Mouse (Mus musculus): ENCODE measurements around the gene Pex26. TPM values are rescaled to one million over a fixed set of nuclear protein-coding genes. Genes with fewer than 3 reads are reported as not detected.

Pex26 gene
- polyA plus RNA-seq, 1 experiment from 2014 or later = 10.9 TPM

GRCm38 (mm10) chr6:121194061-121194955 is 10.8 kb downstream of the Pex26 start:
- H3K4me2 ChIP-seq = no peak overlapping the region
- no peak overlapping the region for H3K9ac ChIP-seq
- peaks cover 3% of the 10 kb centered on the region; the same call in 1 of the 2 replicates for H3K4me1 ChIP-seq
- no peaks in the 10 kb centered on the region for H3K27me3 ChIP-seq
- no peaks in the 10 kb centered on the region for H3K9me3 ChIP-seq
- no peak for ATAC-seq (ENCODE audit: low FRiP score)
- H3K36me3 ChIP-seq (replicated peaks) = peaks cover 36% of the 10 kb centered on the region
- 37% methylated on average over 13 of the region's 13 CpGs for WGBS
- no peak overlapping the region for H3K4me3 ChIP-seq (replicated peaks)
- no peak overlapping the region for H3K27ac ChIP-seq

- peaks cover 30% of the 10 kb centered on the region for H3K36me3 ChIP-seq (replicated peaks)
- WGBS = 87% methylated on average over 14 of the region's 14 CpGs
Measured at GRCm38 (mm10) chr6:121194956-121195731, 11.7 kb downstream of the Pex26 start.

DNA sequence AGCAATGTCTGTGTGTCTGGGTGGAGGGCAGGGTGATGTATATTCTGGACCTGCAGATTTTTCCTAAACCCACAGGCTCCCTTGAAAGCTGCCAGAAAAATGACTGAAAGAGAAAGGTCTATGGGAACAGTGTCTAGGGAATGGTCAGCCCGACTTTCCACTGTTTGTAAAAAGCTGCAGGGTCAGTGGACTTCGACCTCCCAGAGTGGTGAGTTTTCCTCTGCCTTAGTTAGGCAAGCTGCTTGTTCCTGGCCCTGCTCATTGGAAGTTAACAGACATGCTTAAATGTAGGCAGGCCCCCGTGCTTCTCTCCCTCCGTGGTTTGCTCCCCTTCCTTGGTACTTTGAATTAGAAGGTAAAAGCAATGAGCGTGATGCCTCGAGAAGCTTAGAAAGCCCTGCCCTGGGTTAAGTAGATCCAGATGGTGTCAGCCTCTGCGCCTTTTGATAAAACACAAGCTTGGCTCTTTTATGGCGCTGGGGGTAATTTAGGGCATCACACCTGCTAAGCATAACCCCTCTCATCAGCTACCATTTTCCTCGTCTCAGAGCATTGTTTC is 14.4 kb downstream of the Pex26 start:
- H3K27ac ChIP-seq = no peak overlapping the region
- H3K36me3 ChIP-seq (replicated peaks) = peaks cover 20% of the 10 kb centered on the region
- no peak overlapping the region for H3K4me2 ChIP-seq
- H3K9me3 ChIP-seq = no peaks in the 10 kb centered on the region
- no peak for ATAC-seq (ENCODE audit: low FRiP score)
- no peaks in the 10 kb centered on the region for H3K27me3 ChIP-seq
- H3K4me3 ChIP-seq (replicated peaks) = no peak overlapping the region
- WGBS = 67% methylated on average over 9 of the region's 9 CpGs
- no peak overlapping the region for H3K9ac ChIP-seq
- peaks cover 3% of the 10 kb centered on the region; the same call in 1 of the 2 replicates for H3K4me1 ChIP-seq

More at GRCm38 (mm10) chr6:121194956-121195731, 11.7 kb downstream of the Pex26 start:
- H3K9me3 ChIP-seq = no peaks in the 10 kb centered on the region
- H3K4me3 ChIP-seq (replicated peaks) = no peak overlapping the region
- peaks cover 3% of the 10 kb centered on the region; the same call in 1 of the 2 replicates for H3K4me1 ChIP-seq
- no peak for ATAC-seq (ENCODE audit: low FRiP score)
- H3K27ac ChIP-seq = no peak overlapping the region
- H3K9ac ChIP-seq = no peak overlapping the region
- H3K27me3 ChIP-seq = no peaks in the 10 kb centered on the region
- no peak overlapping the region for H3K4me2 ChIP-seq

GRCm38 (mm10) chr6:121200458-121200857 is 17.0 kb downstream of the Pex26 start:
- Histone ChIP-seq H3K4me1 (no peaks in the 10 kb centered on the region), H3K4me2 (no peak overlapping the region), H3K4me3 (replicated peaks) (no peak overlapping the region), H3K36me3 (replicated peaks) (0 out of 2 replicates have a peak, but pooled peaks cover 4% of the 10 kb centered on the region), H3K9ac (no peak overlapping the region), H3K9me3 (no peaks in the 10 kb centered on the region), H3K27ac (no peak overlapping the region), H3K27me3 (no peaks in the 10 kb centered on the region)
- 100% methylated on average over 3 of the region's 4 CpGs for WGBS
- ATAC-seq (ENCODE audit: low FRiP score) = no peak

DNA sequence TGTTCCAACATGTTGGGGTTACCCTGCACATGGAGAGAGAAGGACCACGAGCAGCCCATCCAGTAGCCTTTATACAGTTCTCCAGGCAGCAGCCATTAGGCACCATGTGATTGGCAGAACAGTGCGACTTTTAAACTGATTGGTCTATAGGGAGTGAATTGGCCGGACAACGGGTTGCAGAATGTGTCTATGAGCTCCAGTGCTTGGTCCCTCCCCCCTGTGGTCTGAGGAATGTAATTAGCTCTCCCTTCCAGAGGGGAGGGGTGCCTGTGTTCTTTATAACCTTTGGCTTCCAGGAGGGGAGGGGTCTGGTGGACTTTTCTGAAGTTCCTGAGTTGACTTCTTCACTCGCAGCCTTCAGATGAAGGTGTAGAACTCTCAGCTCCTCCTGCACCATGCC is 18.6 kb downstream of the Pex26 start:
- Histone ChIP-seq H3K27me3 (no peaks in the 10 kb centered on the region), H3K36me3 (replicated peaks) (0 out of 2 replicates have a peak, but pooled peaks cover under 1% of the 10 kb centered on the region), H3K9ac (no peak overlapping the region), H3K4me3 (replicated peaks) (no peak overlapping the region), H3K4me2 (no peak overlapping the region), H3K4me1 (no peaks in the 10 kb centered on the region), H3K9me3 (no peaks in the 10 kb centered on the region), H3K27ac (no peak overlapping the region)
- no peak for ATAC-seq (ENCODE audit: low FRiP score)
- 83% methylated on average over 5 of the region's 5 CpGs for WGBS

DNA sequence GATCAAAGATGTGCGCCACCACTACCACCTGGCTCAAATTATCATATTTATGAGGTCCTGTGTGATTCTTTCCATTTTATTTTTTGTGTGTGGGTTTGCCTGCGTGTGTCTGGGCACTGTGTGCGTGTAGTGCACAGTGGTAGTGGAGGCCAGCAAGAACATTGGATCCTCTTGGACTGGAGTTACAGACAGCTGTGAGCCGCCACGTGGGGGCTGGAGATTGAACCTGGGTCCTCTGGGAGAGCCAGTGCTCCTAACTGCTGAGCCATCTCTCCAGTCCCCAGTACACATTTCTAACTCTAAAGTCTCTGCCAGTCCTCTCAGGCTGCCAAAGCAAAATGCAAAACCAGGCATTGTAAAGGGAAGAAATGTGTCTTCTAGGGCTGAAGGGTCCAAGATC is 23.0 kb downstream of the Pex26 start:
- Histone ChIP-seq H3K4me1 (peaks cover 14% of the 10 kb centered on the region), H3K9me3 (no peaks in the 10 kb centered on the region), H3K27ac (no peak overlapping the region), H3K36me3 (replicated peaks) (no peaks in the 10 kb centered on the region), H3K9ac (no peak overlapping the region), H3K4me2 (no peak overlapping the region), H3K27me3 (peaks cover 24% of the 10 kb centered on the region), H3K4me3 (replicated peaks) (no peak overlapping the region)
- 81% methylated on average over 5 of the region's 5 CpGs for WGBS
- no peak for ATAC-seq (ENCODE audit: low FRiP score)

GRCm38 (mm10) chr6:121209584-121209983 is 26.1 kb downstream of the Pex26 start:
- H3K27me3 ChIP-seq = peaks cover 36% of the 10 kb centered on the region

GRCm38 (mm10) chr6:121210149-121210925 is 26.9 kb downstream of the Pex26 start, which contains the start of gene Tuba8:
Tuba8 (plus strand) TSS chr6:121210696.
- peak within 1 kb of the TSS; percentile 61 for H3K4me2 ChIP-seq
- ATAC-seq (ENCODE audit: low FRiP score) = peak; percentile 72
- H3K4me1 ChIP-seq = peaks cover 18% of the 10 kb centered on the region
- no peak within 1 kb of the TSS for H3K27ac ChIP-seq
- no peaks in the 10 kb centered on the region for H3K36me3 ChIP-seq (replicated peaks)
- H3K27me3 ChIP-seq = peaks cover 36% of the 10 kb centered on the region
- WGBS = 6% methylated on average over 30 of the region's 30 CpGs
- H3K9ac ChIP-seq = peak within 1 kb of the TSS; percentile 45
- no peaks in the 10 kb centered on the region for H3K9me3 ChIP-seq
- H3K4me3 ChIP-seq (replicated peaks) = peak within 1 kb of the TSS; percentile 45

More at GRCm38 (mm10) chr6:121209584-121209983, 26.1 kb downstream of the Pex26 start:
- Histone ChIP-seq H3K4me1 (peaks cover 18% of the 10 kb centered on the region), H3K9me3 (no peaks in the 10 kb centered on the region), H3K9ac (no peak overlapping the region), H3K27ac (no peak overlapping the region), H3K4me2 (no peak overlapping the region), H3K36me3 (replicated peaks) (no peaks in the 10 kb centered on the region), H3K4me3 (replicated peaks) (no peak overlapping the region)
- 79% methylated on average over 2 of the region's 2 CpGs for WGBS
- no peak for ATAC-seq (ENCODE audit: low FRiP score)

DNA sequence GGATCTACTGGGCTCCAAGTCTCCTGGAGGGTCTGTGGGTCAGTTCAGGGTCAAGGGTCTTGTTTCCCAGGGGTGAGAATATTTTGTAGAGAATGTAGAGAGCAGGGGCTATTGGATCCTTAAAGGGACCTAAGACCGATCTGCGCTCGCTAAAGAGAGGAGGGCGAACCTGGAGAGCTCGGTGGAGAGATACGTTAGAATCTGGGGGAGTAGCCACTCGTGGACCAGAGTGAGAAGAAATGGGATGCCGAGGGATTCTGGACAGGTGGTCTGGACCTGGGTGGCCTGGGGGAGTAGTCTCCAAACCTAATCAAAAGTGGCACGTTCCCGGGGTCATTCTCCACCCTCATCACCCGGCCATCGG is 27.4 kb downstream of the Pex26 start:
- peaks cover 36% of the 10 kb centered on the region for H3K27me3 ChIP-seq
- no peak overlapping the region for H3K27ac ChIP-seq
- no peaks in the 10 kb centered on the region for H3K36me3 ChIP-seq (replicated peaks)
- H3K4me1 ChIP-seq = peaks cover 18% of the 10 kb centered on the region
- ATAC-seq (ENCODE audit: low FRiP score) = peak; percentile 20; the same call in 1 of the 2 replicates
- peak overlapping the region; percentile 61 for H3K4me2 ChIP-seq
- H3K9me3 ChIP-seq = no peaks in the 10 kb centered on the region
- peak overlapping the region; percentile 45; the same call in 1 of the 2 replicates for H3K9ac ChIP-seq
- 0% methylated on average over 12 of the region's 12 CpGs for WGBS
- peak overlapping the region; percentile 45 for H3K4me3 ChIP-seq (replicated peaks)

GRCm38 (mm10) chr6:121211743-121212142 is 28.3 kb downstream of the Pex26 start:
- H3K4me1 ChIP-seq = peaks cover 18% of the 10 kb centered on the region
- no peak for ATAC-seq (ENCODE audit: low FRiP score)
- H3K27ac ChIP-seq = no peak overlapping the region
- H3K4me3 ChIP-seq (replicated peaks) = peak overlapping the region; percentile 45
- peak overlapping the region; percentile 61 for H3K4me2 ChIP-seq
- H3K9me3 ChIP-seq = no peaks in the 10 kb centered on the region
- peaks cover 36% of the 10 kb centered on the region for H3K27me3 ChIP-seq
- no peaks in the 10 kb centered on the region for H3K36me3 ChIP-seq (replicated peaks)
- WGBS = 6% methylated on average over 5 of the region's 5 CpGs
- no peak overlapping the region for H3K9ac ChIP-seq

DNA sequence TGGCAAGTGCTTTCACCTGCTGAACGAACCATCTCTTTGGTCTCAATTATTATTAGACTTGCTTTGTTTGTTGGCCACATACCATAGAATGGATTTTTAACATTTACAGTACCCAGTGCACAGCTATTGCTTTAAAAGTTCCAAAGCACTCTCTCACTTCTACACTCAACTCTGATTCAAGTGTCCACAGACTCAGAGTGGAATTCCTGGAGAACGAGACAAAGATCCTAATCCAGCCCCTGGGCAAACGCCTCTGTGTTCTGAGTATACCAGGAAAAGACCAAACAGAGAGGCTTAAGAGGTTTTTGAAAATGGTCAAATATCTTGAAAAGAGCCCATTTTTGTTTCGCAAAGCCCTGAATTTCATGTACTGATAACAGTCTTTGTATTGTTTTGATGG is 29.5 kb downstream of the Pex26 start:
- H3K36me3 ChIP-seq (replicated peaks) = no peaks in the 10 kb centered on the region
- H3K27me3 ChIP-seq = peaks cover 36% of the 10 kb centered on the region
- H3K4me1 ChIP-seq = peaks cover 18% of the 10 kb centered on the region
- 78% methylated on average over 4 of the region's 4 CpGs for WGBS
- ATAC-seq (ENCODE audit: low FRiP score) = no peak
- H3K4me2 ChIP-seq = no peak overlapping the region
- no peak overlapping the region for H3K27ac ChIP-seq
- no peaks in the 10 kb centered on the region for H3K9me3 ChIP-seq
- H3K4me3 ChIP-seq (replicated peaks) = no peak overlapping the region
- H3K9ac ChIP-seq = no peak overlapping the region

Measured in forebrain, embryonic 12.5 days (tissue).